Mouse (Mus musculus): ENCODE data around the gene Gm10668. TPM values are rescaled to one million over a fixed set of nuclear protein-coding genes. Genes with fewer than 3 reads are reported as not detected.

Gene Gm10668
- not detected in 2 replicates for polyA plus RNA-seq (2015; fragmentation: Nextera tagmentation; extraction: Ambion mirVana)

DNA sequence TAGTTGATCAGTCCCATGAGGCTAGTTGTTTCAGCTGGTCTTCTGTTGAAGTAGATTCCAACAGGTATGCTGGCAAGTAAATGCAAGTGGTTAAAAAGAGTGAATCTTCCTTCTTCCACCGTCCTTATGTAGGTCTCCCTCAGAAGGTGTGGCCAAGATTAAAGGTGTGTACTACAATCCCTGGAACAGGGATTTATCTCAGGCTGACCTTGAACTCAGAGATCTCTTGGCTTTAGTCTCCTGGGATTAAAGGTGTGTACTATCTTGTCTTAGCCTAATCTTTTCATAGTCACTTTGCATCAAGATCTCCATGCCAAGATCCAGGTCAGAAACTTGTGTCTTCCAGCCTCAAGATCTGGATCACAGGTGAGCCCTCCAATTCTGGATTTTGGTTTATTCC, at the start of gene Gm10668:
TSS of gene Gm10668 (minus strand) at position 101 of the 400 bp plus-strand sequence.

GRCm38 (mm10) chr7:20770885-20771284, 40.5 kb upstream of the Gm10668 start, which contains the start of gene Vmn1r112:
Gene Vmn1r112, plus strand, starts transcription at chr7:20771185.

GRCm38 (mm10) chr7:20703116-20703515, 27.3 kb downstream of the Gm10668 start, which contains the start of gene Vmn1r111:
Gene Vmn1r111, minus strand, starts transcription at chr7:20703216.

Other genes starting within 250 kb of the Gm10668 start
- gene Vmn1r103, start 220.1 kb downstream of the Gm10668 start, polyA plus RNA-seq (2015; fragmentation: Nextera tagmentation; extraction: Ambion mirVana): not detected in 2 replicates
- not detected in 2 replicates for gene Vmn1r104, start 196.8 kb downstream of the Gm10668 start, polyA plus RNA-seq (2015; fragmentation: Nextera tagmentation; extraction: Ambion mirVana)
- not detected in 2 replicates for gene Gm5726, start 184.9 kb downstream of the Gm10668 start, polyA plus RNA-seq (2015; fragmentation: Nextera tagmentation; extraction: Ambion mirVana)
- gene Gm4141, start 154.4 kb downstream of the Gm10668 start, polyA plus RNA-seq (2015; fragmentation: Nextera tagmentation; extraction: Ambion mirVana): not detected in 2 replicates
- gene Gm4513, start 131.6 kb downstream of the Gm10668 start, polyA plus RNA-seq (2015; fragmentation: Nextera tagmentation; extraction: Ambion mirVana): 0.16 TPM in 1 of 2 replicates, not detected in the other
- not detected in 2 replicates for gene Vmn1r107, start 61.7 kb downstream of the Gm10668 start, polyA plus RNA-seq (2015; fragmentation: Nextera tagmentation; extraction: Ambion mirVana)
- gene Vmn1r111, start 27.4 kb downstream of the Gm10668 start, polyA plus RNA-seq (2015; fragmentation: Nextera tagmentation; extraction: Ambion mirVana): not detected in 2 replicates
- gene Vmn1r112, start 40.6 kb upstream of the Gm10668 start, polyA plus RNA-seq (2015; fragmentation: Nextera tagmentation; extraction: Ambion mirVana): not detected in 2 replicates
- not detected in 2 replicates for gene Vmn1r113, start 56.7 kb upstream of the Gm10668 start, polyA plus RNA-seq (2015; fragmentation: Nextera tagmentation; extraction: Ambion mirVana)
- not detected in 2 replicates for gene Vmn1r114, start 81.6 kb upstream of the Gm10668 start, polyA plus RNA-seq (2015; fragmentation: Nextera tagmentation; extraction: Ambion mirVana)
- not detected in 2 replicates for gene Vmn1r115, start 114.4 kb upstream of the Gm10668 start, polyA plus RNA-seq (2015; fragmentation: Nextera tagmentation; extraction: Ambion mirVana)
- not detected in 2 replicates for gene Vmn1r116, start 141.6 kb upstream of the Gm10668 start, polyA plus RNA-seq (2015; fragmentation: Nextera tagmentation; extraction: Ambion mirVana)
- not detected in 2 replicates for gene Vmn1r117, start 153.5 kb upstream of the Gm10668 start, polyA plus RNA-seq (2015; fragmentation: Nextera tagmentation; extraction: Ambion mirVana)
- gene Vmn1r118, start 181.7 kb upstream of the Gm10668 start, polyA plus RNA-seq (2015; fragmentation: Nextera tagmentation; extraction: Ambion mirVana): not detected in 2 replicates

All from adrenal gland, postnatal 0 days (tissue).